Mouse (Mus musculus): ENCODE results near the gene Acsl5. TPM values are rescaled to one million over a fixed set of nuclear protein-coding genes. Genes with fewer than 3 reads are reported as not detected.

The Acsl5 gene
- polyA plus RNA-seq, 1 experiment from 2014 or later: 24.2 TPM

GRCm38 (mm10) chr19:55218741-55219221, 33.0 kb upstream of the Acsl5 start:
- Histone ChIP-seq H3K9ac (peak overlapping the region; percentile 27; the same call in 1 of the 2 replicates), H3K9me3 (no peaks in the 10 kb centered on the region), H3K27ac (no peak overlapping the region), H3K36me3 (no peaks in the 10 kb centered on the region), H3K4me1 (no peaks in the 10 kb centered on the region), H3K4me2 (replicated peaks) (peak overlapping the region; percentile 48), H3K27me3 (no peaks in the 10 kb centered on the region), H3K4me3 (peak overlapping the region; percentile 27)
- ATAC-seq (ENCODE audit: insufficient number of reproducible peaks, insufficient read depth, low FRiP score, low TSS enrichment): no peak
- WGBS: 16% methylated on average over 12 of the region's 12 CpGs

GRCm38 (mm10) chr19:55219359-55219758, 32.4 kb upstream of the Acsl5 start:
- no peaks in the 10 kb centered on the region for H3K9me3 ChIP-seq
- H3K27ac ChIP-seq: no peak overlapping the region
- no peaks in the 10 kb centered on the region for H3K4me1 ChIP-seq
- H3K36me3 ChIP-seq: no peaks in the 10 kb centered on the region
- no peak overlapping the region; the same call in 1 of the 2 replicates for H3K4me2 ChIP-seq (replicated peaks)
- no peaks in the 10 kb centered on the region for H3K27me3 ChIP-seq
- ATAC-seq (ENCODE audit: insufficient number of reproducible peaks, insufficient read depth, low FRiP score, low TSS enrichment): no peak
- whole genome bisulfite sequencing: 72% methylated on average over 8 of the region's 8 CpGs
- 0 out of 2 replicates have a peak overlapping the region, but pooled peaks have one; percentile 27 for H3K4me3 ChIP-seq
- no peak overlapping the region for H3K9ac ChIP-seq

- Histone ChIP-seq H3K4me1 (no peaks in the 10 kb centered on the region), H3K9me3 (no peaks in the 10 kb centered on the region), H3K4me3 (no peak overlapping the region), H3K4me2 (replicated peaks) (no peak overlapping the region), H3K36me3 (no peaks in the 10 kb centered on the region), H3K27ac (no peak overlapping the region), H3K27me3 (no peaks in the 10 kb centered on the region), H3K9ac (no peak overlapping the region)
- no peak for ATAC-seq (ENCODE audit: insufficient number of reproducible peaks, insufficient read depth, low FRiP score, low TSS enrichment)
- WGBS: 84% methylated on average over 6 of the region's 6 CpGs
Measured at GRCm38 (mm10) chr19:55221208-55221607, 30.5 kb upstream of the Acsl5 start.

GRCm38 (mm10) chr19:55222268-55222667, 29.5 kb upstream of the Acsl5 start:
- Histone ChIP-seq H3K36me3 (no peaks in the 10 kb centered on the region), H3K27ac (no peak overlapping the region), H3K4me1 (no peaks in the 10 kb centered on the region), H3K27me3 (no peaks in the 10 kb centered on the region), H3K4me3 (no peak overlapping the region), H3K9me3 (no peaks in the 10 kb centered on the region), H3K9ac (no peak overlapping the region), H3K4me2 (replicated peaks) (no peak overlapping the region)
- 89% methylated on average over 9 of the region's 9 CpGs for whole genome bisulfite sequencing
- no peak for ATAC-seq (ENCODE audit: insufficient number of reproducible peaks, insufficient read depth, low FRiP score, low TSS enrichment)

- 64% methylated on average over 5 of the region's 5 CpGs for WGBS
- H3K4me2 ChIP-seq (replicated peaks): no peak overlapping the region
- H3K9me3 ChIP-seq: no peaks in the 10 kb centered on the region
Measured at GRCm38 (mm10) chr19:55226621-55227020, 25.1 kb upstream of the Acsl5 start.

GRCm38 (mm10) chr19:55227135-55227534, 24.6 kb upstream of the Acsl5 start:
- H3K27me3 ChIP-seq: no peaks in the 10 kb centered on the region
- no peak overlapping the region for H3K27ac ChIP-seq
- no peak overlapping the region for H3K4me3 ChIP-seq
- H3K36me3 ChIP-seq: no peaks in the 10 kb centered on the region
- H3K9me3 ChIP-seq: no peaks in the 10 kb centered on the region
- H3K4me1 ChIP-seq: no peaks in the 10 kb centered on the region
- 84% methylated on average over 7 of the region's 7 CpGs for WGBS
- H3K9ac ChIP-seq: no peak overlapping the region
- no peak for ATAC-seq (ENCODE audit: insufficient number of reproducible peaks, insufficient read depth, low FRiP score, low TSS enrichment)
- no peak overlapping the region for H3K4me2 ChIP-seq (replicated peaks)

More at GRCm38 (mm10) chr19:55226621-55227020, 25.1 kb upstream of the Acsl5 start:
- no peaks in the 10 kb centered on the region for H3K27me3 ChIP-seq
- H3K4me3 ChIP-seq: no peak overlapping the region
- ATAC-seq (ENCODE audit: insufficient number of reproducible peaks, insufficient read depth, low FRiP score, low TSS enrichment): no peak
- no peaks in the 10 kb centered on the region for H3K4me1 ChIP-seq
- no peak overlapping the region for H3K9ac ChIP-seq
- no peak overlapping the region for H3K27ac ChIP-seq
- H3K36me3 ChIP-seq: no peaks in the 10 kb centered on the region

GRCm38 (mm10) chr19:55231081-55231480, 20.7 kb upstream of the Acsl5 start:
- Histone ChIP-seq H3K9me3 (no peaks in the 10 kb centered on the region), H3K4me1 (no peaks in the 10 kb centered on the region), H3K9ac (no peak overlapping the region), H3K27me3 (no peaks in the 10 kb centered on the region), H3K36me3 (no peaks in the 10 kb centered on the region), H3K27ac (no peak overlapping the region), H3K4me3 (no peak overlapping the region), H3K4me2 (replicated peaks) (no peak overlapping the region)
- no peak for ATAC-seq (ENCODE audit: insufficient number of reproducible peaks, insufficient read depth, low FRiP score, low TSS enrichment)
- WGBS: 80% methylated on average over 10 of the region's 10 CpGs

GRCm38 (mm10) chr19:55232136-55232535, 19.6 kb upstream of the Acsl5 start:
- H3K36me3 ChIP-seq: no peaks in the 10 kb centered on the region
- no peak overlapping the region for H3K27ac ChIP-seq
- ATAC-seq (ENCODE audit: insufficient number of reproducible peaks, insufficient read depth, low FRiP score, low TSS enrichment): no peak
- no peaks in the 10 kb centered on the region for H3K9me3 ChIP-seq
- H3K4me3 ChIP-seq: no peak overlapping the region
- no peak overlapping the region for H3K9ac ChIP-seq
- H3K27me3 ChIP-seq: no peaks in the 10 kb centered on the region
- no peaks in the 10 kb centered on the region for H3K4me1 ChIP-seq
- H3K4me2 ChIP-seq (replicated peaks): no peak overlapping the region
- 60% methylated on average over 8 of the region's 8 CpGs for WGBS

GRCm38 (mm10) chr19:55236026-55236425, 15.7 kb upstream of the Acsl5 start:
- no peak for ATAC-seq (ENCODE audit: insufficient number of reproducible peaks, insufficient read depth, low FRiP score, low TSS enrichment)
- no peak overlapping the region for H3K27ac ChIP-seq
- H3K4me3 ChIP-seq: no peak overlapping the region
- H3K36me3 ChIP-seq: no peaks in the 10 kb centered on the region
- H3K9ac ChIP-seq: no peak overlapping the region
- 44% methylated on average over 2 of the region's 2 CpGs for WGBS
- no peak overlapping the region for H3K4me2 ChIP-seq (replicated peaks)
- no peaks in the 10 kb centered on the region for H3K27me3 ChIP-seq
- no peaks in the 10 kb centered on the region for H3K4me1 ChIP-seq
- H3K9me3 ChIP-seq: no peaks in the 10 kb centered on the region

- H3K36me3 ChIP-seq: no peaks in the 10 kb centered on the region
- no peaks in the 10 kb centered on the region for H3K9me3 ChIP-seq
- no peaks in the 10 kb centered on the region for H3K27me3 ChIP-seq
- no peak overlapping the region for H3K4me3 ChIP-seq
- 85% methylated on average over 5 of the region's 5 CpGs for whole genome bisulfite sequencing
- H3K27ac ChIP-seq: no peak overlapping the region
- H3K9ac ChIP-seq: no peak overlapping the region
- no peak for ATAC-seq (ENCODE audit: insufficient number of reproducible peaks, insufficient read depth, low FRiP score, low TSS enrichment)
- H3K4me1 ChIP-seq: no peaks in the 10 kb centered on the region
- H3K4me2 ChIP-seq (replicated peaks): no peak overlapping the region
Measured at GRCm38 (mm10) chr19:55236564-55236963, 15.2 kb upstream of the Acsl5 start.

- Histone ChIP-seq H3K4me2 (replicated peaks) (no peak overlapping the region), H3K9me3 (no peaks in the 10 kb centered on the region), H3K4me3 (no peak overlapping the region), H3K36me3 (no peaks in the 10 kb centered on the region), H3K9ac (no peak overlapping the region), H3K4me1 (0 out of 2 replicates have a peak, but pooled peaks cover 2% of the 10 kb centered on the region), H3K27me3 (no peaks in the 10 kb centered on the region), H3K27ac (no peak overlapping the region)
- WGBS: 74% methylated on average over 6 of the region's 6 CpGs
- no peak for ATAC-seq (ENCODE audit: insufficient number of reproducible peaks, insufficient read depth, low FRiP score, low TSS enrichment)
Measured at GRCm38 (mm10) chr19:55239766-55240426, 11.8 kb upstream of the Acsl5 start.

- Histone ChIP-seq H3K36me3 (no peaks in the 10 kb centered on the region), H3K27ac (no peak within 1 kb of the TSS), H3K9ac (no peak within 1 kb of the TSS), H3K27me3 (no peaks in the 10 kb centered on the region), H3K4me2 (replicated peaks) (no peak within 1 kb of the TSS), H3K4me3 (no peak within 1 kb of the TSS), H3K4me1 (0 out of 2 replicates have a peak, but pooled peaks cover 7% of the 10 kb centered on the region), H3K9me3 (no peaks in the 10 kb centered on the region)
- WGBS: 77% methylated on average over 6 of the region's 6 CpGs
- no peak for ATAC-seq (ENCODE audit: insufficient number of reproducible peaks, insufficient read depth, low FRiP score, low TSS enrichment)
Measured at GRCm38 (mm10) chr19:55241186-55241645, 10.5 kb upstream of the Acsl5 start, which contains the start of gene Gucy2g. Gucy2g (minus strand) TSS chr19:55241236.
